Mouse (Mus musculus): ENCODE results near the gene Acan.

Gene Acan

GRCm38 (mm10) chr7:79053383-79053889 is at the start of gene Acan:
Gene Acan (plus strand): TSS chr7:79053483.
- DNase-seq: no peak

- no peak for DNase-seq
Measured at GRCm38 (mm10) chr7:79021293-79021905, 31.9 kb upstream of the Acan start.

DNA sequence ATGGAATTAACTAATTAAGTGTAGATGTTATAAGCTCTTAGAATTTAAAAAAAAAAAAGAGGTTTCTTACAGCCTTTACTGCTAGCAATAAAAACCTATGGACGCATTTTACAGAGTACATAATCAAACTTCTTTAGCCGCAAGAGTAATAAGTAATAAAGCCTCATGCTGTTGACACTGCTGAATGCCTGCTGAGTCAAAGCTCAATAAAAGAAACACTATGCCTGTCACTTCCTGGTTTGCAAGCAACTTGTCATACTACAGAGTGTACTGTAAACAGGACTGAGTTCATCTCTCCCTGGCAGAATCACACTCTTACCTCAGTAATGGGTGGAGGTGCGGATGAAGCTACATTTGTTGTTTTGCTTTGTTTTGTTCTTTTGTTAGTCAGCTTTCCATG is 24.1 kb upstream of the Acan start:
- DNase-seq: no peak

- DNase-seq: no peak
Measured at GRCm38 (mm10) chr7:79033745-79034144, 19.5 kb upstream of the Acan start.

DNA sequence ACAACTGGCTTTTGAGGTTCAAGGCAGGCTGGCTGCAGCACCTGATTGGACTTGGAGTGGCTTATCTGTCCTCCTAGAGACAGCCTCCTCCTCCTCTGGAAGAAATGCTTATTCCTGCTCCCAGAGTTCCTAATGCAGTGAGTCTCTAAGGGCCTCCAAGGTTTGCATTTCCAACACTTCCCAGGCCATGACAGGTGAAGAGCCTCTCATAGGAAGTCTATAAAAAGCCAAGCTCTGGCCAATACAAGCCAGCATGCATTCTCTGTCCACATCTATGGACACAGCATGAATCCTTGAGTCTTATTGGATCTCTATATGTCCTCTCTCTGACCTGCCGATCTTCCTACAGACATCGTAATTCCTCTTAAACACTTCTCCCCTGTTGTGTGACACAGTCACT is 18.8 kb upstream of the Acan start:
- no peak for DNase-seq

- no peak for DNase-seq
Measured at GRCm38 (mm10) chr7:79052081-79052480, 1.2 kb upstream of the Acan start.

GRCm38 (mm10) chr7:79052521-79053382 is 531 bp upstream of the Acan start:
- DNase-seq: no peak

DNA sequence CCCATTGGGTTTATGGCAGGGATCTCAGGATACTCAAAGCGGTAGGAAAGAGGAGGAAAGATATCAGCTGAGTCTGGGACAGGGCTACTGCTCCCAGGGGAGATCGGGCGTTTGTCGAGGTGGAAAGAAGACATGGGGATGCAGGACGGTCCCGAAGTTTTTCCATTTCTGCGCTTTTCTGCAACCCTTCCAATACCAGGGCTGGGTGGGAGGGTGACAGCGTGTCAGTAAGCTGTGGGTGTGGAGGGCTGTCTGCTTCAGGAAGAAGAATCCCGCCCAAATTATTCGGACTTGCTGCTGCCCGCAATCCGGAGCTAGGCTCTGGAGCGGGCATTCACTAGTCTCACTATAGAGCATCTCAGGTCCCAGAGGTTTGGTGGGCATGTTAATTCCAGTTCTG is 828 bp downstream of the Acan start:
- DNase-seq: no peak

GRCm38 (mm10) chr7:79058546-79058945 is 5.3 kb downstream of the Acan start:
- DNase-seq: no peak

DNA sequence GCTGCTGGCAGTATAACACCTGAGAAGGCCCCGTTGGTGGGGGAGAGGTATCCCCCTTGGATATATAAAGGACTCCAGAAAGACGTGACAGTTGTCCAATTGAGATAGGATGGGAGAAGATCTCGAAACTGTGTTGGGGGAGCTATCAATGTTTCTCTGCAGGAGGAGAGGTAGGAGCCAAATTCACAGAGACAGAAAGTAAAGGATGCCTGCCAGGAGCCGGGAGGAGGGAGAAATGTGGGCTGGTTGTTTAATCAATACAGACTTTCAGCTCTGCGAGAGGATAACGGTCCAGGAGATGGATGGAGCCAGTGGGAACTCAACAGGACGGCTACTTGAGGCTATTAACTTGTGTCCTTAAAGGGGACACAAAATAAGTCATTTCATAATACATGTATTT is 14.2 kb downstream of the Acan start:
- DNase-seq: no peak

GRCm38 (mm10) chr7:79068231-79068630 is 14.9 kb downstream of the Acan start:
- no peak for DNase-seq

DNA sequence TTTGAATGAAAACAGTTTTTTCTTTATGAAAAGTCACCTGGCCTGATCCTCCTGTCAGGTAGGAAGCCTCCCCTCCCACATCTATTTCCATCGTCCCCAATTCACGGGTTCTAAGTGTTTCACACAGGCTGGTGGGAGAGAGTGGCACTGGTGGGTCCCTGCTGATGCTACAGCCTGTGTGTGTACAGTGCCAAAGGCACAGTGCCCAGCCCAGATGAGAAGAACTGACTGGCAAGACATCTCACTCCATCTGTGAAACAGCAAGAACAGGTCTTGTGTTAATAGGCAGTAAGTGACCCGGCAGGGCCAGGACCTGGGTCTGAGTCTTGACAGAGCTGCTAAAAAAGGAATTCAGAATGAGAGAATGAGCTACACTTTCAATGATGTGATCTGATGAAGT is 25.9 kb downstream of the Acan start:
- DNase-seq: no peak

- DNase-seq: peak; percentile 54
Measured at GRCm38 (mm10) chr7:79080572-79081399, 27.5 kb downstream of the Acan start.

GRCm38 (mm10) chr7:79089111-79089510 is 35.8 kb downstream of the Acan start:
- DNase-seq: peak; percentile 19

GRCm38 (mm10) chr7:79096492-79096891 is 43.2 kb downstream of the Acan start:
- no peak for DNase-seq

DNA sequence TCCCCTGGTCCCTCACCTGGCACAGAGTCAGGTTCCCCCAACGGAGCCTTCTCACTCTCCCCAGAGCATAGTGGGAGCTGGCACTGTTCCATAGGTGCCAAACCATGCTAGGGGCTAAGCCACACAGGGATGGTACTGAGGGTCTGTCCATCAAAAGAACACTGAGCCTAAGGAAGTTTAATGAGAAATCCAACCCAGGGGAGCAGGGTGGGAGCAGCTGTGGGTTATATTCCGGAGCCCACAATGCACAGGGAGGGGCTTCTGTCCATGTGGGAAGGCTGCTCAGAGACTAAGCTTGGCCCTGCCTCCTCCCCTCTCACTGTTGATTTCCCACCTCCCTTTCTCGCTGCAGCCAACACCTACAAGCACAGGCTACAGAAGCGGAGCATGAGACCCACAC is 60.6 kb downstream of the Acan start:
- no peak for DNase-seq

DNA sequence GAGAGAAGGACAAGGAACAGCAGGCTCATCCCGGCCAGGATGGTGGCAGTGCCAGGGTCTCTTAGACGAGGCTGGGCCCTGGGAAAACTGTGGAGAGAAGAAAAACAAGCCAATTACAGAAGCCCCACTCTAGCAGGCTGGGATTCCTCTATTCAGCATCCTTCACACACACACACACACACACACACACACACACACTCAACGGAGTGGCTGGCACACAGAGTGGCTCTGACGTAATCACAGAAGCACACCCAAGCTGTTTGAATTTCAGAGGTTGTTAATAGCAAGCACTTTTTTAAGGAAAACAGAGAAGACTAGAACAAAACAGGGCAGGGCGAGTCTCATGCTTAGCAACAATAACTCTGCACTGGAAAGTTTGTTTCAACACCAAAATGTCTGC is 70.2 kb downstream of the Acan start:
- no peak for DNase-seq

GRCm38 (mm10) chr7:79129883-79130282 is 76.6 kb downstream of the Acan start:
- DNase-seq: no peak

GRCm38 (mm10) chr7:79130385-79130784 is 77.1 kb downstream of the Acan start:
- no peak for DNase-seq

DNA sequence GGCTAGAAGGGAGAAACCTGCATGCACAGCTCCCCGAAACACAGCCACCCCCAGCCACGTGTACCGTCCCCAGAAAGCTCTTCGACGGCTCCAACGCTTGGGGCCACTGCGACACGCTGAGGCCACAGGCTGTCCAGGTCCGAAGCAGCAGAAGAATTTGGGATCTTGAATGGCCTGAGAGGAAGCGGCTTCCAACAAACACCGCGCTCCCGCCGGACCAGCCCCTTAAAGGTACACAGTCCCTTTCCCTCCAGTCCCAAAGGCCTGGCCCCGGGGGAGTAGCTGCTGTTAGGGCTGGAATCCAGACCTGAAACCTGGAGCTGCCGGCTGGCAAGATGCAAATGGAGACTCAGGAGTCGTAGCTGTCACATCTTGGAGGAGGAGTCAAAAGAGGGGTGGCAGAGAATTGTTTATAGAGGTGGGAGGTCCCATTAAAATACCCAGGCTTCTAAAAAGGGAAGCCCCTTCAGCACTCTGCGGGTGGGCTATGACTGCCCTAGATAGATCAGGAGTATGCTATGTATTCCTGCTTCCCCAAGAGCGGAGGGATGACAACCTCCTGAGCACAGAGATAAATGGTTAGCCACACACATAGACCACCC is 77.7 kb downstream of the Acan start, which contains the start of gene Hapln3:
Hapln3 (minus strand) TSS at position 176 of the 602 bp plus-strand sequence.
- no peak for DNase-seq

DNA sequence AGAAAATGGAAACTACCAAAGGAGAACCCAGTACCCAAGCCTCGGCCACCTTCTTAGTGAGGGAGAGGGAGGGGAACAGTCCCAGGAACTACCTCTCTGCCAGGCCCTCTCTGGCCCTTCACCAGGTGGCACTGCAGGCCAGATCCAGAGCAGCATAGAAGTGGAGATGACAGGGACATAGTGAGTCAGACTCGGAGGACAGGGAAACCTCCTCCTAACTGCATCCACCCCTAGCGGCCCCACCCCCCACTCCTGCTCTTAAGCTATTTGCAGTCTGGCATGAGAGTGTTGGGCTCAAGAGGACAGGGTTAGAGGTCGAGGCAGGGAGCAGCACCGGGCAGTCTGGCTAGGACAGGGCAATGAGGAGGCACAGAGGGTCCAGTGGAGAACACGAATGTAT is 80.1 kb downstream of the Acan start:
- no peak for DNase-seq

DNA sequence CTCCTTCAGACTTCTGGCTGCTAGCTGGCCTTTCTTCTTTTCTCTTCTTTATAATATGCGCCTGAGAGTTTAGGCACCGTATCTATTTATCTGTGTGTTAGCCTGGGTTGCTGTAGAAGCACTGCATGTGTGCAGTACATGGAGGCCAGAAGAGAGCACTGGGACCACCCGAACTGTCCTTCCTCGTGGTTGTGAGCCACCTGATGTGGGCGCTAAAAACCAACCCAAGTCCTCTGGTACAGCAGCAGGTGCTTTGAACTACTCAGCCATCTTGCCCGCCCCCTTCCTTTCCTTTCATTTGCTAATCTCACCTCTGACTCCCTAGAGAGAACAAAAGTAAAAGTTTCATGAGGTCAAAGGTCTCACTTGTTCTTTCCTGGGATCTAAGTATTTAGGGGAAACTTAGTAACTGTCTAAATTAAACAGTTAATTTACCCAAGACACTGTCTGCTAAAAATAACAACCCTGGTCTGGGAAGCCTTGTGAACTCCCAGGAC is 86.1 kb downstream of the Acan start:
- no peak for DNase-seq

Data from kidney, adult 9 months (tissue).